Mouse (Mus musculus): ENCODE results near the gene Slc35a2.
"Not testable (repeated sequence)": the region's sequence is repeated elsewhere in the genome, so short reads cannot be mapped to it uniquely, and the experiment has no call there.

DNA sequence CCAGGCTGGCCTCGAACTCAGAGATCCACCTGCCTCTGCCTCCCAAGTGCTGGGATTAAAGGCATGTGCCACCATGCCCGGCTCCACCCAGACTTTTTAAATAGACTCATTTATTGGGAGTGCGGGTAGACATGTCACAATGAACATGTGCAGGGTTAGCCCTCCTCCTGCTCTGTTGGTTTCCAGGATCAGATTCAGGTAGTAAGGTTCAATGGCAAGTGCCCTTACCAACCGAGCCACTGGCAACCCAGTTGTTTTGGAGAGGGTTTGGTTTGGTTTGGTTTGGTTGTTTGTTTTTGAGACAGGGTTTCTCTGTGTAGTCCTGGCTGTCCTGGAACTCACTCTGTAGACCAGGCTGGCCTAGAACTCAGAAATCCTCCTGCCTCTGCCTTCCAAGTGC, 25.4 kb downstream of the Slc35a2 start, which contains the start of gene Gm10490:
- TF ChIP-seq CTCF (IDR thresholded peaks at IDR 0.05; ENCODE audit: borderline replicate concordance, insufficient read depth, low read length); POLR2A (IDR thresholded peaks at IDR 0.05; ENCODE audit: low read depth, low read length): not testable (repeated sequence)
